Mouse (Mus musculus) heart, adult 2 months (tissue): ENCODE measurements around the gene Sugt1.

Experiments used
- CTCF ChIP-seq: fragments of 200-600 bp; IDR thresholded peaks from 2 replicates; pipeline ENCODE4 v1.8.1; 2022; ENCODE audit warnings: antibody characterized with exemption, mild to moderate bottlenecking, moderate library complexity
- EP300 ChIP-seq: fragments of 200-500 bp; IDR thresholded peaks from 2 replicates; pipeline ENCODE4 v1.6.1; 2011; ENCODE audit warnings: low read depth, low read length, control low read depth; ENCODE audit not compliant: insufficient read depth
- POLR2A ChIP-seq: fragments of 200-500 bp; IDR thresholded peaks from 2 replicates; pipeline ENCODE4 v1.6.1; 2011; ENCODE audit warnings: mild to moderate bottlenecking, low read depth, low read length, control low read depth; ENCODE audit not compliant: insufficient read depth

- TF ChIP-seq CTCF (no peak), EP300 (no peak), POLR2A (no peak)
Observed at GRCm38 (mm10) chr14:79642063-79642462, 54.6 kb downstream of the Sugt1 start.
